Mouse (Mus musculus): ENCODE results near the gene Sfxn4. TPM values are rescaled to one million over a fixed set of nuclear protein-coding genes. Genes with fewer than 3 reads are reported as not detected.
"Not testable (repeated sequence)": the region's sequence is repeated elsewhere in the genome, so short reads cannot be mapped to it uniquely, and the experiment has no call there.

Gene Sfxn4
- polyA plus RNA-seq, 1 experiment from 2014 or later, result 10.7 TPM

DNA sequence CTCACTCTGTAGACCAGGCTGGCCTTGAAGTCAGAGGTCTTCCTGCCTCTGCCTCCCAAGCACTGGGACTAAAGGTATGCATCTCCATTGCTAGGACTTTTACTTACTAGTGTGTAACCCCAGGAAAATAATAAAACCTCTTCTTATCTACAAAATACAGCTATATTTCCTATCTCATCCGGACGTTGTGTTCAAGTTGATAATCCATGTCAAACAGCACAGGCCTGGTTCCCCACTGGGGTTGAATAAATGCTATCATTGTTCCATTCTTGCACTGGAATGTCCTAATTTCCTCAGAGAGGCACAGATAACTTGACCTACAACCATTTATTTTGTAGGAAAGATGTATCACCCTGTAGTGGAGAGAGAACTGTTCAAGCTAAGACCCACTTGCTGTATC is 26.4 kb upstream of the Sfxn4 start:
- Histone ChIP-seq H3K9me3 (no peaks in the 10 kb centered on the region), H3K4me3 (no peak overlapping the region), H3K4me2 (no peak overlapping the region), H3K27me3 (replicated peaks) (no peaks in the 10 kb centered on the region), H3K27ac (no peak overlapping the region), H3K36me3 (replicated peaks) (no peaks in the 10 kb centered on the region), H3K4me1 (peaks cover 23% of the 10 kb centered on the region), H3K9ac (no peak overlapping the region)
- no peak for ATAC-seq (replicated peaks)
- 76% methylated on average over 2 of the region's 2 CpGs for WGBS

DNA sequence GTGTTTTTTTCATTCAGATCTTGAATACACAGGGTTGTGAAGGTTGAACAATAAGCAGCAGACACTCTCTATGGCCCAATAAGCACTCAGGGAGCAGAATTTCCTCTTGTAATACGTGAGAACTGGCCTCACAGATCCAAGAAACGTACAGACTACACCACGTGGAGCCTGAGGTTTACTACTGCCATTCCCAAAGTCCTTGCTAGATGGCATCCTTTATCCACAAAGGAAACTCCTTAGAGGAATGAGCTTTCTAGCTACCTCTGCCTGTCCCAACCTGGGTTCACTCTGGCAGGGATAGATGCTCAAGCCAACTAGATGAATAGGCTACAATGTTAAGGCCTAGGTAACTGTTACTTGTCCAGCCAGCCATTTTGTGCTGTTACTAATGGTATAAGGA is 21.9 kb upstream of the Sfxn4 start:
- 5% methylated on average over 3 of the region's 3 CpGs for WGBS
- Histone ChIP-seq H3K36me3 (replicated peaks) (no peaks in the 10 kb centered on the region), H3K4me3 (no peak overlapping the region), H3K27me3 (replicated peaks) (no peaks in the 10 kb centered on the region), H3K9me3 (no peaks in the 10 kb centered on the region), H3K4me2 (no peak overlapping the region), H3K9ac (no peak overlapping the region), H3K4me1 (no peaks in the 10 kb centered on the region), H3K27ac (no peak overlapping the region)
- no peak for ATAC-seq (replicated peaks)

DNA sequence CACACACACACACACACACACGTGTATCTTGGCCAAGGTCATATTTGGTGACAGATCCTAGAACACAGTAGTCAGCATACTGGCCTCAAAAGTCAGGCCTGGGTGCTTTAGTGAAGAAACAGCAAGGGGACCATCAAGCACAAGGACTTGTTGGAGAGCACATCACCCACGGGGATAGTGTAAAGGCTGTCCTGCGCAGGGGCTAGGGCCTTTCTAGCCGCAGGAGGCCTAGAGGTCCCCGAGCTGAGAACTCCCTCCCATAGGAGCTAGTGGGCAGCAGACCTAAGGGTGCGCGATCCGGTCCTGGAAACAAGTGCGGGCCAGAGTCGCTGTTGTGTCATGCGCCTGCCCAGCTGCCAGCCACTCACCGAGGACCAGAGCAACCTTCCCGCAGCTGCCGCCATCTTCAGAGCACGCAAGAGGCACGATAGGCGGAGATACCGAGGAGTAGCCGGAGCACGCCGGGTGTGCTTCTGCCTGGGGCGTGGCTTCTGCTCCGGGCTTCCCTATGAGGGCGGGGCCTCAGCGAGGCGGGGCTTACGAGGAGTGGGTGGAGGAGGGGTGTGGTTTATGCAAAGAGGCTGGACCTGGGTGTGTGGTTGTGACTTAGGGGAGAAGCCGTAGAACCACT is 12.9 kb upstream of the Sfxn4 start, which contains the start of gene Prdx3:
TSS of gene Prdx3 (minus strand) at position 493 of the 631 bp plus-strand sequence.
- H3K36me3 ChIP-seq (replicated peaks), result no peaks in the 10 kb centered on the region
- H3K27ac ChIP-seq, result peak within 1 kb of the TSS; percentile 80
- H3K4me2 ChIP-seq, result peak within 1 kb of the TSS; percentile 74
- no peaks in the 10 kb centered on the region for H3K9me3 ChIP-seq
- H3K9ac ChIP-seq, result peak within 1 kb of the TSS; percentile 58
- no peaks in the 10 kb centered on the region for H3K27me3 ChIP-seq (replicated peaks)
- WGBS, result under 1% methylated on average over 28 of the region's 28 CpGs
- ATAC-seq (replicated peaks), result peak; percentile 99
- peak within 1 kb of the TSS; percentile 60 for H3K4me3 ChIP-seq
- H3K4me1 ChIP-seq, result peaks cover 5% of the 10 kb centered on the region; the same call in 1 of the 2 replicates

DNA sequence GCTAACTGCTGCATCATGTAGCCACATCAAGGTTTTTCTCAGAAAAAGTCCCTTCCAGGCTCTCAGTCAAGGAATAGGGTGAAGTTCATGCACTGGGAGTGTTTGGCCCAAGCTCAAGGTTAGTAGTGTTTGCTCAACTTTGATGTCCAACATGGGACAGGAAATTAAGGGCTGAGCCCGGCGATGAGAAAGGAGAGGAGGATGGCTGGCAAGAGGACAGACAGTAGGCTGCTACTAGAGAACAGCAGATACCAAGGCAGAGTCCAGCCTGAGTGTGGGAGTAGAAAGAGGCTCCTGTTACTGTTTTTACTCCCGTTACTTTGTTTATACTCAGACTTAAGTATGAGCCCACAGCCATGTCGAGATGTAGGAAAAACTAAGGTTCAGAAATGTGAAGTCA is 12.2 kb upstream of the Sfxn4 start:
- Histone ChIP-seq H3K4me3 (peak overlapping the region; percentile 60), H3K4me1 (peaks cover 5% of the 10 kb centered on the region; the same call in 1 of the 2 replicates), H3K27ac (peak overlapping the region; percentile 80; the same call in 1 of the 2 replicates), H3K4me2 (peak overlapping the region; percentile 74), H3K9ac (no peak overlapping the region), H3K27me3 (replicated peaks) (no peaks in the 10 kb centered on the region), H3K36me3 (replicated peaks) (no peaks in the 10 kb centered on the region), H3K9me3 (no peaks in the 10 kb centered on the region)
- WGBS, result 28% methylated on average over 4 of the region's 4 CpGs
- no peak for ATAC-seq (replicated peaks)

DNA sequence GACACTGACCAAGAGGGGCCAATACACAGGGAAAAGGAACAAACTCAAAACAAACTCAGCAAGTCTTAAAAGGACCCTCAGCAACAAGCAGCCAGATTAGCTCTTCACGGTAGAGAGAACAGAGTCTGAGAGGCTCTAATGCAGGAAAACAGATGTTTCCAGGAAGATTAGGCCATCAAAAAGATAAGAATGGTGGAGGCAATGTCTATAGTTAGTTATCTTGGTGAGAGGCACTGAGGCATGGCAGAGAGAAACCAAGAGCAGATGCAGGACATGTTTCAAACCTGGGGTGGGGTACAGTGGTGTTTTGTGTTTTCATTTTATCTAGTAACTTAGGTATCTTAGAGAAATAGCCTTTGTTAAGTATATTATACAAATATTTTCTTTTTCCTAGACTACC is 11.0 kb upstream of the Sfxn4 start:
- H3K9me3 ChIP-seq, result no peaks in the 10 kb centered on the region
- no peak overlapping the region for H3K4me2 ChIP-seq
- 7% methylated on average over 1 of the region's 1 CpGs for WGBS

DNA sequence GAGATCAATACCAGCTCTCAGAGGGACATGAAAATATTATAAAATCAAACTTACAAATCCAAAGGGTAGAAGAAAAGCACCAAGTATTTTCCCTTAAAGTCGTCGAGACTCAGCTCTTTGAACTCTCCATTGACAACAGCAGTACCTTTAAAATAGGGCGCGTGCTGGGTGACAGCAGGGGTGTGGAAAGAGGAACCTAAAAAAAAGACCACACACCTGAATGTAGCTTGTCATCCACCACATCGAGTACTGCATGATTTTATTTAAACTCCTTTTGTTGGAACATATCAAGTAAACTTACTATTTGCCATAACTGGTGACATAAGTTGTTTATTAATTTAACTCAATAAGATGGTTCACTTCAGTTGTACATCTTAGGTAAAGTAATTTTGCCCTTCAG is 10.1 kb upstream of the Sfxn4 start:
- Histone ChIP-seq H3K36me3 (replicated peaks) (no peaks in the 10 kb centered on the region), H3K4me1 (peaks cover 5% of the 10 kb centered on the region; the same call in 1 of the 2 replicates), H3K4me2 (no peak overlapping the region), H3K9ac (no peak overlapping the region), H3K27ac (no peak overlapping the region), H3K9me3 (no peaks in the 10 kb centered on the region), H3K27me3 (replicated peaks) (no peaks in the 10 kb centered on the region), H3K4me3 (no peak overlapping the region)
- ATAC-seq (replicated peaks), result no peak
- 94% methylated on average over 5 of the region's 5 CpGs for WGBS

More for the DNA sequence above, 11.0 kb upstream of the Sfxn4 start:
- Histone ChIP-seq H3K4me3 (no peak overlapping the region), H3K9ac (no peak overlapping the region), H3K27me3 (replicated peaks) (no peaks in the 10 kb centered on the region), H3K4me1 (peaks cover 5% of the 10 kb centered on the region; the same call in 1 of the 2 replicates), H3K27ac (no peak overlapping the region), H3K36me3 (replicated peaks) (no peaks in the 10 kb centered on the region)
- no peak for ATAC-seq (replicated peaks)

DNA sequence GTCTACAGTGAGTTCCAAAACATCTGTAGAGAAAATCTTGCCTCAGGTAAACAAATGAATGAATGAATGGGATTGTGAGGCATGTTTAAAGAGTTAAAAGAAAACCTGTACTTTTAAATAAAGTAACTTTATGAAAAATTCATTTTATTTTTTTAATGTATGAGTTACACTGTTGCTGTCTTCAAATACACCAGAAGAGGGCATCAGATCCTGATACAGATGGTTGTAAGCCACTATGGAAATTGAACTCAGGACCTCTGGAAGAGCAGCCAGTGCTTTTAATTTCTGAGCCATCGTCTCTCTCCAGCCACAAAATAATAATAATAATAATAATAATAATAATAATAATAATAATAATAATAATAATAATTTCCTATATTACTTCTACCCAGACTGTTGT is 9.2 kb upstream of the Sfxn4 start:
- H3K9ac ChIP-seq, result no peak overlapping the region
- no peak for ATAC-seq (replicated peaks)
- H3K36me3 ChIP-seq (replicated peaks), result no peaks in the 10 kb centered on the region
- peaks cover 5% of the 10 kb centered on the region; the same call in 1 of the 2 replicates for H3K4me1 ChIP-seq
- H3K4me2 ChIP-seq, result no peak overlapping the region
- H3K27me3 ChIP-seq (replicated peaks), result no peaks in the 10 kb centered on the region
- WGBS, result 83% methylated on average over 1 of the region's 1 CpGs
- no peak overlapping the region for H3K27ac ChIP-seq
- H3K4me3 ChIP-seq, result no peak overlapping the region
- no peaks in the 10 kb centered on the region for H3K9me3 ChIP-seq

DNA sequence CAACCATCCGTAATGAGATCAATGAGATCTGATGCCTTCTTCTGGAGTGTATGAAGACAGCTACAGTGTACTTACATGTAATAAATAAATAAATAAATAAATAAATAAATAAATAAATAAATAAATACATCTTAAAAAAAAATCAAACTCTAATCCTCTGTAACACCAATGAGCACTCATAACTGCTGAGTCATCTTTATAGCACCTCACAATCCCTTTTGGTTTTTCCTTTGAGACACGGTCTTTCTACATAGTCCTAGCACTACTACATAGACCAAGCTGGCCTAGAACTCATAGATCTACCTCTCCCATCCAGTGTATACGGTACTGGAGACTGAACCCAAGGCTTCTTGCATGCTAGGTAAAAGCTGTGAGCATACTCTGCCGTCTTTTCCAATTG is 4.9 kb upstream of the Sfxn4 start:
- not testable (repeated sequence) for H3K4me3 ChIP-seq; H3K9me3 ChIP-seq; H3K4me1 ChIP-seq; H3K27ac ChIP-seq; H3K27me3 ChIP-seq (replicated peaks); H3K4me2 ChIP-seq; H3K9ac ChIP-seq; ATAC-seq (replicated peaks); H3K36me3 ChIP-seq (replicated peaks)
- 95% methylated on average over 4 of the region's 4 CpGs for WGBS

DNA sequence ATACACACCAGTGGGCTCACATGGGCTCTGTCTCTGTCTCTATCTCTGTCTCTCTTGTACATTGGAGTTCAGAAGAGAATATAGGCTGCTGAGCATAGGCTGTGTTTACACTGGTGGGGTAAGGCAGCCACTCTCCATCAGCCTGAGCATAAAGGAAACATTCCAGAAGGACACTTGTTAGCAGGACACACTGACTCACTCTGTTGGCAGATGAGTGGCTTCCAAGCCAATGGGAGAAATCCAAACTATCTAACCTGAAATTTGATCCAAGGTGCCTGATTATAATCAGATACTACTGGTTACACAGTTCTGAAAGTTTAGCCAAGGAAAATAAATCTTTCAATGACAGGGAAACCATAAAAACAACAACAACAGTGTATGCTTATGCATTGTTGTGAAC is 15.5 kb downstream of the Sfxn4 start:
- 0 out of 2 replicates have a peak, but pooled peaks cover 3% of the 10 kb centered on the region for H3K36me3 ChIP-seq (replicated peaks)
- no peak overlapping the region for H3K4me2 ChIP-seq
- H3K9me3 ChIP-seq, result no peaks in the 10 kb centered on the region
- no peak overlapping the region for H3K9ac ChIP-seq
- no peak for ATAC-seq (replicated peaks)
- H3K4me3 ChIP-seq, result no peak overlapping the region
- no peaks in the 10 kb centered on the region for H3K27me3 ChIP-seq (replicated peaks)
- no peak overlapping the region for H3K27ac ChIP-seq
- no peaks in the 10 kb centered on the region for H3K4me1 ChIP-seq

DNA sequence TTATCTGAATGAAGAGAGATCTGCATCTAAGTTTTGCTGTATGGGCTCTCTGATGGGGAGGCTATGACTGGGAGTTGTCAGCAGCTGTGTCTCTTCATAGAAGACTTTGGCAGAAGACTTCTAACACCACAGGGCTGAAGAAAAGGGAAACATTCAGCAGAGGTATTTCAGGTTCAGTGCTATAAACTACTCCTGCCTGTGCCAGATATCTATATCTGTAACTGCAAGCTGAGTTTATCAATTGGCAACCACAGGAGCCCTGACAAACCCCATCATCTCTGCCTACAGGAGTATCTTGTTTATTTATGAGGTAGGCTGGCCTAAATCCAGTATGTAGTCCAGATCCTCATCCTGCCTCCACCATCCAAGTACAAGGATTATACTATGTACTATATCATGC is 18.0 kb downstream of the Sfxn4 start:
- Histone ChIP-seq H3K9ac (no peak overlapping the region), H3K4me1 (no peaks in the 10 kb centered on the region), H3K4me3 (no peak overlapping the region), H3K4me2 (no peak overlapping the region), H3K27me3 (replicated peaks) (no peaks in the 10 kb centered on the region), H3K9me3 (no peaks in the 10 kb centered on the region), H3K36me3 (replicated peaks) (peaks cover 16% of the 10 kb centered on the region), H3K27ac (no peak overlapping the region)
- no peak for ATAC-seq (replicated peaks)

DNA sequence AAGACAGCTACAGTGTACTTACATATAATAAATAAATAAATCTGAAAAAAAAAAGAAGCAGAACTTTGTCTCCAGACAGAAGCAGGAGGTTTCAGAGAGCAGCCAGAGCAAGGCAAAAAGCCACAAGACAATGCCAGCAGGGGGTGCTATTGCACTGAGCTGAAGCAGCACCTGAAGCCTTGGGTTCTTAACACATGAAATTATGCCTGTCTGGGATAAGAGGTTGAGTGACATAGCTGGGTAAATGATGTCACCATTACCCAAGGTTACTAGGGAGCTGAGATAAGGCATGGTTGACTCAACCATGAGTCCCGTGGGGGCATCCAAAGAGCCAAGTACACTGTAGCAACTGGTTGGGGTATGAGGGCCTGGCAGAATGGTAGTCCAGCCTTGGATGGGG is 23.5 kb downstream of the Sfxn4 start:
- WGBS, result 97% methylated on average over 1 of the region's 1 CpGs

DNA sequence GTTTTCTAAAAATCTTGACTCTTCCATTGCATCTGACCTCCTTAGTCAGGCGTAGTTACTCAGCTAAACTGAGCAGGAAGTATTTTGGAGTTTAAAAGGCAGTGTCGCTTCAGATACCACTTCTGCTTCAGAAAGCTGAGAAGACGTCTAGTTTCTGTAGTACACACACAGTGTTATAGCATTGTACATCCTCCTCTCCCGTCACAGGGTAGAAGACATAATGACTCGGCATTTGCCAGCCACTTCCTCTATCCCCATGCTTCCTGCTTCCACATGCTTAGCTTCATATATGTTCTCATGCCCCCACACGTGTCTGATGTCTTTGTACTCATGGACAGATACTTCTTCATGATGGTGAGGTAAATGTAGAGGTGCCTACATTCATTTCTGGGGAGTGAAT is 42.6 kb downstream of the Sfxn4 start:
- no peak for ATAC-seq (replicated peaks)
- Histone ChIP-seq H3K4me1 (no peaks in the 10 kb centered on the region; the same call in 1 of the 2 replicates), H3K9me3 (no peaks in the 10 kb centered on the region), H3K4me3 (no peak overlapping the region), H3K27me3 (replicated peaks) (no peaks in the 10 kb centered on the region), H3K4me2 (no peak overlapping the region), H3K27ac (no peak overlapping the region), H3K9ac (no peak overlapping the region), H3K36me3 (replicated peaks) (peaks cover 34% of the 10 kb centered on the region; the same call in 1 of the 2 replicates)
- WGBS, result 92% methylated on average over 6 of the region's 6 CpGs

More for the DNA sequence above, 23.5 kb downstream of the Sfxn4 start:
- Histone ChIP-seq H3K9ac (no peak overlapping the region), H3K4me1 (no peaks in the 10 kb centered on the region), H3K4me3 (no peak overlapping the region), H3K36me3 (replicated peaks) (peaks cover 40% of the 10 kb centered on the region), H3K27ac (no peak overlapping the region), H3K9me3 (no peaks in the 10 kb centered on the region), H3K4me2 (no peak overlapping the region), H3K27me3 (replicated peaks) (no peaks in the 10 kb centered on the region)
- ATAC-seq (replicated peaks), result no peak; the same call in 1 of the 2 replicates

DNA sequence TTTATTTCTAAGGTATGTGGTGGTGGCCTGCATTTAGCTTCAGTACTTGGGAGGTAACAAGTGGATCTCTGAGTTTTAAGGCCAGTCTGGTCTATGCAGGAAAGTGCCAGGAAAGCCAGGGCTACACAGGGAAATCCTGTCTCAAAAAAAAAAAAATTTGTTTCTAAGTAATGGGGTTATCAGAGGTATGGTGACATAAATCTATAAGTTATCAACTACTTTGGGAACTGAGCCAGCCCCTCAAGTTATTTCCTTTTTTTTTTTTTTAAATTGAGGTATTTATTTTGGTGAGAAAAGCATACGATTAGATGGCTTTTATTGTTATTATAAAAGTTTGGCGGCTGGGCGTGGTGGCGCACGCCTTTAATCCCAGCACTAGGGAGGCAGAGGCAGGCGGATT is 48.1 kb downstream of the Sfxn4 start:
- Histone ChIP-seq H3K4me3 (no peak overlapping the region), H3K9me3 (no peaks in the 10 kb centered on the region), H3K36me3 (replicated peaks) (0 out of 2 replicates have a peak, but pooled peaks cover 10% of the 10 kb centered on the region), H3K4me2 (no peak overlapping the region), H3K27me3 (replicated peaks) (no peaks in the 10 kb centered on the region), H3K4me1 (peaks cover 6% of the 10 kb centered on the region), H3K27ac (no peak overlapping the region), H3K9ac (no peak overlapping the region)
- 96% methylated on average over 6 of the region's 6 CpGs for WGBS
- ATAC-seq (replicated peaks), result no peak
